Mouse (Mus musculus): ENCODE data around the gene Treml1.
"Not testable (repeated sequence)": the region's sequence is repeated elsewhere in the genome, so short reads cannot be mapped to it uniquely, and the experiment has no call there.

Treml1 gene

GRCm38 (mm10) chr17:48359616-48360015 is at the start of gene Treml1:
Gene Treml1, plus strand, starts transcription at chr17:48359916.
- DNase-seq = no peak

- DNase-seq = no peak
Measured at GRCm38 (mm10) chr17:48312124-48312523, 47.6 kb upstream of the Treml1 start.

GRCm38 (mm10) chr17:48315905-48316579 is 43.7 kb upstream of the Treml1 start, which contains the start of gene B430306N03Rik:
Gene B430306N03Rik, plus strand, starts transcription at chr17:48316141.
- DNase-seq = not testable (repeated sequence)

GRCm38 (mm10) chr17:48318686-48319085 is 41.0 kb upstream of the Treml1 start:
- no peak for DNase-seq

GRCm38 (mm10) chr17:48321279-48321678 is 38.4 kb upstream of the Treml1 start:
- no peak for DNase-seq

GRCm38 (mm10) chr17:48323236-48323635 is 36.5 kb upstream of the Treml1 start:
- DNase-seq = no peak

GRCm38 (mm10) chr17:48324258-48324657 is 35.5 kb upstream of the Treml1 start:
- no peak for DNase-seq

GRCm38 (mm10) chr17:48325093-48325492 is 34.6 kb upstream of the Treml1 start:
- no peak for DNase-seq

GRCm38 (mm10) chr17:48325638-48326037 is 34.1 kb upstream of the Treml1 start:
- no peak for DNase-seq

GRCm38 (mm10) chr17:48326656-48327055 is 33.1 kb upstream of the Treml1 start:
- no peak for DNase-seq

- DNase-seq = no peak
Measured at GRCm38 (mm10) chr17:48332524-48332923, 27.2 kb upstream of the Treml1 start.

- DNase-seq = no peak
Measured at GRCm38 (mm10) chr17:48334186-48334585, 25.5 kb upstream of the Treml1 start.

GRCm38 (mm10) chr17:48336857-48337256 is 22.9 kb upstream of the Treml1 start:
- DNase-seq = peak; percentile 29

- DNase-seq = no peak
Measured at GRCm38 (mm10) chr17:48340267-48340666, 19.4 kb upstream of the Treml1 start.

GRCm38 (mm10) chr17:48341947-48342346 is 17.8 kb upstream of the Treml1 start:
- DNase-seq = no peak

- no peak for DNase-seq
Measured at GRCm38 (mm10) chr17:48343065-48343464, 16.7 kb upstream of the Treml1 start.

- no peak for DNase-seq
Measured at GRCm38 (mm10) chr17:48345824-48346223, 13.9 kb upstream of the Treml1 start.

- no peak for DNase-seq
Measured at GRCm38 (mm10) chr17:48346231-48346630, 13.5 kb upstream of the Treml1 start, which contains the start of gene Trem2. Gene Trem2, plus strand, starts transcription at chr17:48346401.

GRCm38 (mm10) chr17:48346834-48347233 is 12.9 kb upstream of the Treml1 start:
- DNase-seq = no peak

GRCm38 (mm10) chr17:48347287-48347686 is 12.4 kb upstream of the Treml1 start:
- no peak for DNase-seq

GRCm38 (mm10) chr17:48350681-48351193 is 9.0 kb upstream of the Treml1 start:
- no peak for DNase-seq

GRCm38 (mm10) chr17:48352976-48353375 is 6.7 kb upstream of the Treml1 start:
- not testable (repeated sequence) for DNase-seq

- no peak for DNase-seq
Measured at GRCm38 (mm10) chr17:48355822-48356221, 3.9 kb upstream of the Treml1 start.

- no peak for DNase-seq
Measured at GRCm38 (mm10) chr17:48357892-48358291, 1.8 kb upstream of the Treml1 start.

- no peak for DNase-seq
Measured at GRCm38 (mm10) chr17:48360462-48360861, 746 bp downstream of the Treml1 start.

Measured in cerebellum, adult 8-10 months (tissue).